Mouse (Mus musculus): Measurements from ENCODE around the gene Inka1. TPM values are rescaled to one million over a fixed set of nuclear protein-coding genes. Genes with fewer than 3 reads are reported as not detected.

Gene Inka1
- polyA plus RNA-seq, 1 experiment from 2014 or later = 133 TPM

GRCm38 (mm10) chr9:107950460-107951355, 35.0 kb downstream of the Inka1 start:
- Histone ChIP-seq H3K27me3 (no peaks in the 10 kb centered on the region), H3K27ac (peak overlapping the region; percentile 80), H3K4me1 (replicated peaks) (peaks cover 10% of the 10 kb centered on the region), H3K9ac (replicated peaks) (peak overlapping the region; percentile 66), H3K4me2 (peak overlapping the region; percentile 86), H3K36me3 (peaks cover 11% of the 10 kb centered on the region; the same call in 1 of the 2 replicates), H3K4me3 (replicated peaks) (peak overlapping the region; percentile 69), H3K9me3 (no peaks in the 10 kb centered on the region)
- 10% methylated on average over 45 of the region's 45 CpGs for WGBS
- ATAC-seq (ENCODE audit: insufficient number of reproducible peaks, insufficient read depth, low FRiP score, low TSS enrichment, low read depth) = peak; percentile 82

- Histone ChIP-seq H3K4me3 (replicated peaks) (peak within 1 kb of the TSS; percentile 69), H3K27me3 (no peaks in the 10 kb centered on the region), H3K9ac (replicated peaks) (peak within 1 kb of the TSS; percentile 66), H3K36me3 (peaks cover 8% of the 10 kb centered on the region; the same call in 1 of the 2 replicates), H3K4me2 (peak within 1 kb of the TSS; percentile 86), H3K4me1 (replicated peaks) (peaks cover 10% of the 10 kb centered on the region), H3K27ac (peak within 1 kb of the TSS; percentile 80), H3K9me3 (no peaks in the 10 kb centered on the region)
- no peak for ATAC-seq (ENCODE audit: insufficient number of reproducible peaks, insufficient read depth, low FRiP score, low TSS enrichment, low read depth)
- 91% methylated on average over 10 of the region's 10 CpGs for WGBS
Observed at GRCm38 (mm10) chr9:107949922-107950235, 35.8 kb downstream of the Inka1 start, which contains the start of gene Traip. Gene Traip, plus strand, starts transcription at chr9:107950136.

GRCm38 (mm10) chr9:107949184-107949921, 36.3 kb downstream of the Inka1 start:
- H3K27ac ChIP-seq = no peak overlapping the region
- H3K9ac ChIP-seq (replicated peaks) = no peak overlapping the region
- H3K4me1 ChIP-seq (replicated peaks) = peaks cover 10% of the 10 kb centered on the region
- no peak for ATAC-seq (ENCODE audit: insufficient number of reproducible peaks, insufficient read depth, low FRiP score, low TSS enrichment, low read depth)
- no peaks in the 10 kb centered on the region for H3K27me3 ChIP-seq
- peaks cover 8% of the 10 kb centered on the region; the same call in 1 of the 2 replicates for H3K36me3 ChIP-seq
- no peak overlapping the region for H3K4me3 ChIP-seq (replicated peaks)
- WGBS = 85% methylated on average over 13 of the region's 13 CpGs
- H3K4me2 ChIP-seq = no peak overlapping the region
- no peaks in the 10 kb centered on the region for H3K9me3 ChIP-seq

GRCm38 (mm10) chr9:107947241-107948194, 38.2 kb downstream of the Inka1 start:
- Histone ChIP-seq H3K4me3 (replicated peaks) (no peak overlapping the region), H3K27me3 (no peaks in the 10 kb centered on the region), H3K4me1 (replicated peaks) (peaks cover 10% of the 10 kb centered on the region), H3K36me3 (peaks cover 8% of the 10 kb centered on the region; the same call in 1 of the 2 replicates), H3K4me2 (no peak overlapping the region), H3K27ac (no peak overlapping the region), H3K9me3 (no peaks in the 10 kb centered on the region), H3K9ac (replicated peaks) (no peak overlapping the region)
- no peak for ATAC-seq (ENCODE audit: insufficient number of reproducible peaks, insufficient read depth, low FRiP score, low TSS enrichment, low read depth)
- WGBS = 89% methylated on average over 31 of the region's 31 CpGs

- ATAC-seq (ENCODE audit: insufficient number of reproducible peaks, insufficient read depth, low FRiP score, low TSS enrichment, low read depth) = no peak
- Histone ChIP-seq H3K4me1 (replicated peaks) (peaks cover 25% of the 10 kb centered on the region), H3K9ac (replicated peaks) (peak overlapping the region; percentile 69; the same call in 1 of the 2 replicates), H3K36me3 (no peaks in the 10 kb centered on the region), H3K9me3 (no peaks in the 10 kb centered on the region), H3K27ac (no peak overlapping the region), H3K27me3 (peaks cover 30% of the 10 kb centered on the region), H3K4me2 (peak overlapping the region; percentile 93), H3K4me3 (replicated peaks) (peak overlapping the region; percentile 57)
- WGBS = 11% methylated on average over 3 of the region's 3 CpGs
Observed at GRCm38 (mm10) chr9:107936831-107937230, 48.8 kb downstream of the Inka1 start.

- Histone ChIP-seq H3K4me3 (replicated peaks) (peak overlapping the region; percentile 57), H3K4me1 (replicated peaks) (peaks cover 25% of the 10 kb centered on the region), H3K4me2 (peak overlapping the region; percentile 93), H3K36me3 (no peaks in the 10 kb centered on the region), H3K27ac (no peak overlapping the region), H3K9me3 (no peaks in the 10 kb centered on the region), H3K9ac (replicated peaks) (peak overlapping the region; percentile 69), H3K27me3 (peaks cover 30% of the 10 kb centered on the region)
- ATAC-seq (ENCODE audit: insufficient number of reproducible peaks, insufficient read depth, low FRiP score, low TSS enrichment, low read depth) = peak; percentile 40; the same call in 1 of the 2 replicates
- under 1% methylated on average over 29 of the region's 29 CpGs for WGBS
Observed at GRCm38 (mm10) chr9:107936215-107936822, 49.4 kb downstream of the Inka1 start.

GRCm38 (mm10) chr9:107935790-107936214, 49.9 kb downstream of the Inka1 start:
- H3K4me2 ChIP-seq = peak overlapping the region; percentile 93
- H3K27ac ChIP-seq = no peak overlapping the region
- no peaks in the 10 kb centered on the region for H3K9me3 ChIP-seq
- peaks cover 32% of the 10 kb centered on the region for H3K27me3 ChIP-seq
- peak overlapping the region; percentile 57 for H3K4me3 ChIP-seq (replicated peaks)
- 2% methylated on average over 41 of the region's 41 CpGs for WGBS
- H3K9ac ChIP-seq (replicated peaks) = peak overlapping the region; percentile 69
- peaks cover 25% of the 10 kb centered on the region for H3K4me1 ChIP-seq (replicated peaks)
- ATAC-seq (ENCODE audit: insufficient number of reproducible peaks, insufficient read depth, low FRiP score, low TSS enrichment, low read depth) = 0 out of 2 replicates have a peak, but pooled peaks have one; percentile 11
- no peaks in the 10 kb centered on the region for H3K36me3 ChIP-seq

- peaks cover 25% of the 10 kb centered on the region for H3K4me1 ChIP-seq (replicated peaks)
- no peaks in the 10 kb centered on the region for H3K36me3 ChIP-seq
- no peaks in the 10 kb centered on the region for H3K9me3 ChIP-seq
- H3K4me3 ChIP-seq (replicated peaks) = peak within 1 kb of the TSS; percentile 57
- WGBS = 10% methylated on average over 3 of the region's 3 CpGs
- peaks cover 33% of the 10 kb centered on the region for H3K27me3 ChIP-seq
- no peak within 1 kb of the TSS for H3K27ac ChIP-seq
- no peak for ATAC-seq (ENCODE audit: insufficient number of reproducible peaks, insufficient read depth, low FRiP score, low TSS enrichment, low read depth)
- peak within 1 kb of the TSS; percentile 93 for H3K4me2 ChIP-seq
- H3K9ac ChIP-seq (replicated peaks) = peak within 1 kb of the TSS; percentile 69
Observed at GRCm38 (mm10) chr9:107935374-107935773, 50.3 kb downstream of the Inka1 start, which contains the start of gene Camkv. Gene Camkv, plus strand, starts transcription at chr9:107935674.

All from limb, embryonic 12.5 days (tissue).